Mouse (Mus musculus) bone marrow, adult 2 months (tissue): Measurements from ENCODE around the gene Gm28051. TPM values are rescaled to one million over a fixed set of nuclear protein-coding genes. Genes with fewer than 3 reads are reported as not detected.

ENCODE experiments used
- H3K27ac ChIP-seq: fragments of 200-500 bp; 2 replicates; pipeline ENCODE4 v1.5.1; 2012; ENCODE audit warnings: low read depth, mild to moderate bottlenecking, control low read depth, inconsistent platforms, low read length; ENCODE audit not compliant: control insufficient read depth, poor library complexity, insufficient read depth
- H3K4me1 ChIP-seq: fragments of 200-500 bp; 2 replicates; pipeline ENCODE4 v1.6.1; 2011; ENCODE audit warnings: low read length; ENCODE audit not compliant: control insufficient read depth, insufficient read depth
- H3K4me3 ChIP-seq: fragments of 200-500 bp; replicated peaks from 2 replicates; pipeline ENCODE3; 2011; ENCODE audit warnings: mild to moderate bottlenecking, low read depth, low read length, control low read depth; ENCODE audit not compliant: control insufficient read depth
- CTCF ChIP-seq: fragments of 200-500 bp; IDR thresholded peaks from 2 replicates; pipeline ENCODE4 v1.5.1; 2011; ENCODE audit warnings: low read length, control low read depth; ENCODE audit not compliant: control insufficient read depth, insufficient read depth
- POLR2A ChIP-seq: fragments of 200-500 bp; IDR thresholded peaks from 2 replicates; pipeline ENCODE4 v1.6.1; 2011; ENCODE audit warnings: low read depth, mild to moderate bottlenecking, control low read depth, low read length, borderline replicate concordance; ENCODE audit not compliant: control insufficient read depth
- WGBS: fragments of 180-500 bp; shearing (Covaris S2); methylation state at CpG from one replicate; pipeline ENCODE4 v1.1.7; 2018; 5-methylcytosine and 5-hydroxymethylcytosine counted together
- polyA plus RNA-seq: library from polyadenylated mRNA; stranded (reverse); fragments of >200 nt; gene quantifications from 2 replicates; pipeline ENCODE4 v1.2.4, GENCODE M21; 2011; ENCODE audit warnings: low replicate concordance; ENCODE audit not compliant: missing spikeins, insufficient read depth, insufficient read length

Gene Gm28051
- polyA plus RNA-seq, 1 experiment: not detected

DNA sequence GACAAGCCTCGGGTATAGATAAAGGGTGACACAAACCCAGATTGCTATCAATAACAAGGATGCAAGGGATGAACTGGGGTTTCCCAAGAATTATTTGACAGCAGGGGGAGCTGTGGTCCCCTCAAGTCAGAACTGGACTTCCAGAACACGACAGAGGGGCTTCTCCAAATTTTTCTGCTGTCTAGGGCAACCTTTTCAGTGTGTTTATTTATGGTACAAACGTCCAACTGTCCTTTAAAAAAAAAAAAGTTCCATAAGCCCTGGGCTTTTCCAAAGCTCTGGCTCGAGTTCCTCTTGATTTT lies 54.5 kb downstream of the Gm28051 start:
- Histone ChIP-seq H3K27ac (no peak overlapping the region), H3K4me1 (peaks cover 2% of the 10 kb centered on the region; the same call in 1 of the 2 replicates), H3K4me3 (peak overlapping the region; percentile 47)
- no peak for TF ChIP-seq CTCF
- no peak for TF ChIP-seq POLR2A
- WGBS: 1% methylated on average over 4 of the region's 4 CpGs

GRCm38 (mm10) chr12:102702356-102703110 lies 55.0 kb downstream of the Gm28051 start:
- peaks cover 2% of the 10 kb centered on the region; the same call in 1 of the 2 replicates for H3K4me1 ChIP-seq
- 8% methylated on average over 15 of the region's 15 CpGs for WGBS
- H3K27ac ChIP-seq: peak overlapping the region; percentile 47
- H3K4me3 ChIP-seq: peak overlapping the region; percentile 47
- no peak for TF ChIP-seq CTCF
- no peak for TF ChIP-seq POLR2A

DNA sequence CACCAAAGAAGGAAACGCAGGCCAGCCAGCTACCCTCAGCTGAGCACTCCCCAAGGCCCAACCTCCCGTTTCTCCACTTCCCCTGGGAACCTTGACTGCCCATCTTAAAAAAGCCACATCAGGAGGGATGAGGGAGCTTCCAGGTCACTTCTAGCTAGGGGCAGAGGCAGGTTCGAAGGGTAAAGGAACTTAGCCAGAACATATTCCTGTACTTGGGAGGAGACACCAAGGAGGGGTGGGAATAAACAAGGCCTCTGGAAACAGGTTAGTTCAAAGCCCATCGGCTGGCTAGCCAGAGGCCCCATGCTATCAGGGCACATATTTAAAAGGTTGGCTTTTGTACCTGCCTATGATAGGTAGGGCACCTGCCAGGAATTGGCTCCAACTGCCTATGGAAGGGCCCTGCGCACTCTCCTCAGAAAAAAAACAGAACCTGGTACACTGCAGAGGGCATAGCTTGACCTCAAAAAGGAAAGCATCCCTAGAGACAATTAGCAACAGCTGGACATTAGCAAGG lies 55.8 kb downstream of the Gm28051 start:
- WGBS: 50% methylated on average over 5 of the region's 5 CpGs
- no peak overlapping the region for H3K27ac ChIP-seq
- H3K4me1 ChIP-seq: peaks cover 2% of the 10 kb centered on the region; the same call in 1 of the 2 replicates
- TF ChIP-seq CTCF: no peak
- no peak for TF ChIP-seq POLR2A
- no peak overlapping the region for H3K4me3 ChIP-seq

DNA sequence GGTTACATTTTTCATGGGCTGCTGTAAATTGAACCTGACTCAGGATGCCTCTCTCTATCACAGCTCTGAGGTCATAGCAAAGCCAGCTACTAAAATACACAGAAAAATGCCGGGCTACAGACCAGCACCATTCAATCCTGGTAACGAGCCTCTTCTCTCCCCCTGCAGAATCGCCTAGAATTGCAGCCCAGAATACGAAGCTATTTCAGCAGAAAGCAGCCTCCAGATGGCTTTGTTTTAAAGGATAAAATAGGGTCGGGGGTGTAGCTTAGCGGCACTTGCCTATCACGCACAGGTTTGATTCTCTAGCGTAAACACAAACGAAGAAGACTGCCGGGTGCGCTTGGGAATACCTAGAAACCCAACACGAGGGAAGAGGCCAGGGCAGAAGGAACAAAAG lies 57.1 kb downstream of the Gm28051 start:
- TF ChIP-seq POLR2A (no peak), CTCF (no peak)
- WGBS: 83% methylated on average over 12 of the region's 12 CpGs
- peaks cover 3% of the 10 kb centered on the region; the same call in 1 of the 2 replicates for H3K4me1 ChIP-seq
- H3K4me3 ChIP-seq: no peak overlapping the region
- H3K27ac ChIP-seq: no peak overlapping the region

DNA sequence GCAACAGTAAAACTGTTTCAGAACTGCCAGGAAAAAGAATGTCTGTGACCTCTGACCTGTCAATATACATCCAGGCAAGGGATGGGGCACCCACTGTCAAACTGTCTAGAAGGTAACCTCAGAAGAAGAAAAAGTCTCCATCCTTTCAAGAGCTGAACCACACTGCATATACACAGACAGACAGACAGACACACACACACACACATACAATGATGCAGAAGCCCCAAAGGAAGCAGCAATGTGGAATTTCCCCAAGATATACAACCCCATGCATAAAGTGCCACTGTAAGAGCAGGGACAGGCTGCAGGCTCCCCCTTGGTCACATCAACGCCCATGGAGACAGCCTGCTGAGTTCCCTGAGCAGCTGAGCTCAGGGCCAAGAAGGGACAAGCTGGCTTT lies 58.4 kb downstream of the Gm28051 start:
- H3K27ac ChIP-seq: no peak overlapping the region
- 62% methylated on average over 1 of the region's 1 CpGs for WGBS
- peaks cover 8% of the 10 kb centered on the region; the same call in 1 of the 2 replicates for H3K4me1 ChIP-seq
- TF ChIP-seq POLR2A (no peak), CTCF (no peak)
- no peak overlapping the region for H3K4me3 ChIP-seq

DNA sequence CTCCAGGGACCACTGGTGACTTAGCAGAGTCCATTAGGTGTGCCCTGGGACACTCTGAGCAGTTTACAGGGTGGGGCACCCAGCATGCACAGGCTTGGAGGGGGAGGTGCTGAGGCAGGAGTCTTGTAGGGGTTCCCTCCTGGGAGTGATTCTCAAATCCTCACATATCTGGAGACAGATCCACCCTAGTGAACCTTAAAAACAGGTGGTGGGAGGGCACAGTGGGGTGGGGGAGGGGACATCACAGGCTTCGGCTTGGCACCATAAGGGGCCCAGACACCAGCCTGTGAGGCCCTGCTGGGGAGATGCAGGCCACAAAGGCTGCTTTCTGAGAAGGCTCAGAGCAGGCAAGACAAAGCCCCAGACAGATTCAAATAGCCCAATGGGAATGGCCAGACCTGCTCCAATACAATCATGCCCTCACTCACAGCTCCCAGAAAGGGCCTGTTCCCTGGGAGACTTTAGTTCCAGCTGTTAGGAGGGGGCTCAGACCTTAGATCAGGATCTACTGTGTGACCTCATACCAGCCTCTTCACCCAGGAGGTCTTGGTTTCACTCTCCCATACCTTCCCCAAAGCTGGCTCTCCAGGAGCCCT lies 59.4 kb downstream of the Gm28051 start:
- Histone ChIP-seq H3K4me1 (peaks cover 10% of the 10 kb centered on the region; the same call in 1 of the 2 replicates), H3K27ac (no peak overlapping the region; the same call in 1 of the 2 replicates)
- WGBS: 50% methylated on average over 1 of the region's 1 CpGs

GRCm38 (mm10) chr12:102697381-102697780 lies 60.2 kb downstream of the Gm28051 start:
- no peak overlapping the region for H3K27ac ChIP-seq
- no peak overlapping the region for H3K4me3 ChIP-seq
- H3K4me1 ChIP-seq: peaks cover 11% of the 10 kb centered on the region; the same call in 1 of the 2 replicates
- 75% methylated on average over 7 of the region's 7 CpGs for WGBS
- TF ChIP-seq POLR2A (no peak), CTCF (no peak)

More for the DNA sequence above, 59.4 kb downstream of the Gm28051 start:
- no peak for TF ChIP-seq POLR2A
- no peak for TF ChIP-seq CTCF
- H3K4me3 ChIP-seq: no peak overlapping the region

- WGBS: 85% methylated on average over 14 of the region's 14 CpGs
- peaks cover 10% of the 10 kb centered on the region; the same call in 1 of the 2 replicates for H3K4me1 ChIP-seq
These were observed 60.8 kb downstream of the Gm28051 start for GRCm38 (mm10) chr12:102696635-102697354.

More at GRCm38 (mm10) chr12:102696635-102697354, 60.8 kb downstream of the Gm28051 start:
- Histone ChIP-seq H3K27ac (no peak overlapping the region), H3K4me3 (no peak overlapping the region)
- TF ChIP-seq CTCF (no peak), POLR2A (no peak)
